Mouse (Mus musculus) CH12.LX (cell line): Measurements from ENCODE around the gene Cyp39a1.

ENCODE experiments used
- CTCF ChIP-seq, 2 experiments: IDR thresholded peaks in 1 of 2; conservative IDR thresholded peaks in 1 of 2; 2 replicates each; pipeline ENCODE4 v1.5.1; 2011 to 2012; ENCODE audit warnings: low read depth in 2 of 2, low read length in 2 of 2, improper control_type of control experiment in 1 of 2, inconsistent platforms in 1 of 2, mild to moderate bottlenecking in 1 of 2, moderate library complexity in 1 of 2
- ELF1 ChIP-seq: IDR thresholded peaks from 2 replicates; pipeline ENCODE4 v1.6.1; 2014; ENCODE audit warnings: low read depth, mild to moderate bottlenecking, inconsistent platforms, low read length, improper control_type of control experiment
- EP300 ChIP-seq: IDR thresholded peaks from 2 replicates; pipeline ENCODE4 v1.6.1; 2011; ENCODE audit warnings: low read length, improper control_type of control experiment
- MEF2A ChIP-seq: IDR thresholded peaks from 2 replicates; pipeline ENCODE4 v1.6.1; 2014; ENCODE audit warnings: low read depth, mild to moderate bottlenecking, inconsistent platforms, low read length, improper control_type of control experiment, borderline replicate concordance
- MXI1 ChIP-seq: IDR thresholded peaks from 2 replicates; pipeline ENCODE4 v1.6.1; 2011; ENCODE audit warnings: mild to moderate bottlenecking, low read depth, low read length, improper control_type of control experiment
- POLR2A ChIP-seq: IDR thresholded peaks from 2 replicates; pipeline ENCODE4 v1.6.1; 2011; ENCODE audit warnings: low read depth, mild to moderate bottlenecking, improper control_type of control experiment, low read length
- POLR2AphosphoS2 ChIP-seq: IDR thresholded peaks from 2 replicates; pipeline ENCODE4 v1.6.1; 2011; ENCODE audit warnings: low read depth, low read length, improper control_type of control experiment
- SIN3A ChIP-seq: IDR thresholded peaks from 2 replicates; pipeline ENCODE4 v1.6.1; 2012; ENCODE audit warnings: low read length, improper control_type of control experiment, inconsistent platforms
- UBTF ChIP-seq: IDR thresholded peaks from 2 replicates; pipeline ENCODE4 v1.6.1; 2012; ENCODE audit warnings: low read depth, mild to moderate bottlenecking, inconsistent platforms, low read length, improper control_type of control experiment, moderate library complexity
- ZC3H11A ChIP-seq: IDR thresholded peaks from 2 replicates; pipeline ENCODE4 v1.6.1; 2012; ENCODE audit warnings: low read depth, mild to moderate bottlenecking, inconsistent platforms, low read length, improper control_type of control experiment

- TF ChIP-seq MEF2A (no peak), ZC3H11A (no peak), CTCF (conservative IDR thresholded peaks at IDR 0.05 in 1 of 2, IDR thresholded peaks at IDR 0.05 in 1 of 2; ENCODE audit: low read depth in 2 of 2, low read length in 2 of 2) (no peak), POLR2A (no peak), MXI1 (no peak), EP300 (no peak), POLR2AphosphoS2 (no peak), SIN3A (no peak), ELF1 (no peak), UBTF (no peak)
These were observed 39.5 kb downstream of the Cyp39a1 start for GRCm38 (mm10) chr17:43706749-43707148.
